Mouse (Mus musculus) cerebellum, adult 2 months (tissue): Measurements from ENCODE around the gene Plppr3.
A peak's percentile ranks its signal among the peaks of the same experiment; 100 is the strongest.

Experiments
- CTCF ChIP-seq: fragments of 200-500 bp; IDR thresholded peaks from 2 replicates; pipeline ENCODE4 v1.5.1; 2011; ENCODE audit warnings: low read depth, mild to moderate bottlenecking, control low read depth, low read length, moderate library complexity, borderline replicate concordance; ENCODE audit not compliant: insufficient read depth
- POLR2A ChIP-seq: fragments of 200-500 bp; IDR thresholded peaks from 2 replicates; pipeline ENCODE4 v1.6.1; 2011; ENCODE audit warnings: low read length, control low read depth, borderline replicate concordance; ENCODE audit not compliant: insufficient read depth

DNA sequence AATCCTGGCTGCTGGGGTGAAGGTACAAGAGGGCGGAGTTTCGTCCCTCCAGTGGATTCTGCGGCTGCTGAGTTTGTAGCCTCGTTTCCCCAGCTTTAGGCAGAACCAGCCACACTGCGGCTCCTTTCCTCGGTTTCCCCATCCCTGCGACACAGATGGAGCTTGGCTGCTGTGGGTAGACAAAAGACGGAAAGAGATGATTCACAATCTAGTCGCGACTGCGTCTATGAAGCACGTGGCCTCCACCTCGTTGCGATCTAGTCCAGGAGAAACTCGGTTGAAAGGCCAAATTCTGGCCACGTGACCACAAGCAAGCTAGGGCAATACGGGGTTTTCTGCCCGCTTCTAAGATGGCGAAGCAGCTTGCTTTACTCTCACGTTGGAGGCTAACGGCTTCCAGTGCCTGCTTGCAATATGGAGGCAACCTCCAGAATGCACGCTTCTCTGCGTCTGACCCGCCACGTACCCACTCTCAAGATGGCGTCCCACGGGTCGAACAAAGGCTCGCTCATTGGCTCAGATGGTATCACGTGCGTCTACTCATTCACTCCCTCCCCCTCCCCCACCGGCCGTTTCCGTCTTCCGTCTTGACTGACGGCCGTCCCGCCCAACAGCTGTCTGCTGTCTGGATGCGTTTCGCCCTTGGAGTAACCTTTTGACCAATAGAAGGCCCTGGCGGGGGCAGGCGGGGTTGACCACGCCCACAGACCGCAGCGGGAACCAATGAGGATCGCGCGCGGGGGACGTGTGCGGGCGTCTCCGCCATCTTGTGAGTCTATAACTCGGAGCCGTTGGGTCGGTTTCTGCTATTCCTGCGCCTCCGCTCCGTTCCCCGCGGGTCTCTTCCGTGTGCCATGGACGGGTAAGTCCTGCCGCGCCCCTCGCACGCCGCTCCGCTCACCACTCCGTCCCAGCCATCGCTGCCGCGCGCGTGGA, 20.3 kb downstream of the Plppr3 start, which contains the start of gene Ptbp1:
- TF ChIP-seq CTCF (no peak), POLR2A (peak; percentile 81)
